Mouse (Mus musculus): Measurements from ENCODE around the gene Gpr6. TPM values are rescaled to one million over a fixed set of nuclear protein-coding genes. Genes with fewer than 3 reads are reported as not detected.

The Gpr6 gene
- total RNA-seq, 2 experiments from 2014 or later: 4.3 to 14.2 TPM

Other genes with a start within 250 kb of the Gpr6 start
- 10 to 100 TPM; 42.9 to 48.6 TPM for gene Cdc40, start 189.0 kb downstream of the Gpr6 start, total RNA-seq (2021)
- 100 to 1,000 TPM; 286 to 288 TPM for gene Wasf1, start 188.8 kb downstream of the Gpr6 start, total RNA-seq (2021)
- 10 to 100 TPM; 26.7 to 27.6 TPM for gene Fig4, start 231.0 kb upstream of the Gpr6 start, total RNA-seq (2021)
- gene Ak9, start 231.7 kb upstream of the Gpr6 start, total RNA-seq (2021): under 1 TPM; 0.07 to 0.11 TPM

All from left cerebral cortex, postnatal 25 days (tissue).